Mouse (Mus musculus) midbrain, embryonic 14.5 days (tissue): ENCODE measurements at regions not wholly inside any gene's neighbourhood (a gene's known extent, or its start where the extent isn't known, plus 50 kb on each side); places are given as distances from the start of the nearest gene placed in this dataset.

Experiments used
- ATAC-seq: fragments of 200-750 bp; cut with Nextera tagmentation; 2 replicates; pipeline ENCODE4 v1.8.0; 2017; ENCODE audit warnings: moderate number of reproducible peaks, moderate library complexity; ENCODE audit not compliant: low FRiP score, low TSS enrichment
- DNase-seq: peaks from one replicate; pipeline ENCODE4 v3.0.0-alpha.2; 2015
- H3K27ac ChIP-seq: fragments of 300-500 bp; sonication (generic); replicated peaks from 2 replicates; pipeline ENCODE4 v1.5.1; 2014; ENCODE audit warnings: mild to moderate bottlenecking, low read depth, low read length, moderate library complexity
- H3K27me3 ChIP-seq: fragments of 300-500 bp; sonication (generic); 2 replicates; pipeline ENCODE4 v1.6.1; 2014; ENCODE audit warnings: low read length, control low read depth, mixed read lengths; ENCODE audit not compliant: control insufficient read depth, insufficient read depth
- H3K36me3 ChIP-seq: fragments of 300-500 bp; sonication (generic); 2 replicates; pipeline ENCODE4 v1.6.1; 2014; ENCODE audit warnings: low read length, control low read depth; ENCODE audit not compliant: control insufficient read depth, insufficient read depth
- H3K4me1 ChIP-seq: fragments of 300-500 bp; sonication (generic); 2 replicates; pipeline ENCODE4 v1.6.1; 2014; ENCODE audit warnings: mild to moderate bottlenecking, antibody characterized with exemption, low read length, control low read depth; ENCODE audit not compliant: control insufficient read depth, insufficient read depth
- H3K4me2 ChIP-seq: fragments of 300-500 bp; sonication (generic); 2 replicates; pipeline ENCODE4 v1.6.1; 2014; ENCODE audit warnings: mild to moderate bottlenecking, low read length, moderate library complexity
- H3K4me3 ChIP-seq: fragments of 300-500 bp; sonication (generic); replicated peaks from 2 replicates; pipeline ENCODE4 v1.5.1; 2014; ENCODE audit warnings: low read depth, low read length
- H3K9ac ChIP-seq: fragments of 300-500 bp; sonication (generic); replicated peaks from 2 replicates; pipeline ENCODE4 v1.6.1; 2014; ENCODE audit warnings: mild to moderate bottlenecking, low read length, moderate library complexity
- H3K9me3 ChIP-seq: fragments of 300-500 bp; sonication (generic); 2 replicates; pipeline ENCODE4 v1.6.1; 2016; ENCODE audit warnings: low read length, control low read depth, mixed read lengths; ENCODE audit not compliant: control insufficient read depth
- WGBS: fragments of 180-500 bp; shearing (Covaris S2); extraction: QIAGEN DNeasy Blood & Tissue Kit; methylation state at CpG from one replicate; pipeline ENCODE4 v1.1.7; 2014; 5-methylcytosine and 5-hydroxymethylcytosine counted together

GRCm38 (mm10) chr10:18907276-18907960 lies 62.6 kb downstream of the Perp start:
- H3K4me1 ChIP-seq, result no peaks in the 10 kb centered on the region
- no peak overlapping the region for H3K4me2 ChIP-seq
- no peaks in the 10 kb centered on the region for H3K27me3 ChIP-seq
- no peak for DNase-seq
- no peak overlapping the region for H3K27ac ChIP-seq
- 86% methylated on average over 9 of the region's 9 CpGs for WGBS
- no peaks in the 10 kb centered on the region for H3K36me3 ChIP-seq
- H3K9ac ChIP-seq, result no peak overlapping the region
- no peaks in the 10 kb centered on the region for H3K9me3 ChIP-seq
- H3K4me3 ChIP-seq, result no peak overlapping the region
- no peak for ATAC-seq

GRCm38 (mm10) chr10:18909307-18909706 lies 64.5 kb downstream of the Perp start:
- 87% methylated on average over 3 of the region's 3 CpGs for WGBS
- Histone ChIP-seq H3K27ac (no peak overlapping the region), H3K27me3 (no peaks in the 10 kb centered on the region), H3K36me3 (no peaks in the 10 kb centered on the region), H3K9me3 (no peaks in the 10 kb centered on the region), H3K4me1 (no peaks in the 10 kb centered on the region), H3K4me3 (no peak overlapping the region), H3K9ac (no peak overlapping the region), H3K4me2 (no peak overlapping the region)
- DNase-seq (no peak), ATAC-seq (no peak)

GRCm38 (mm10) chr10:18910898-18911297 lies 66.1 kb downstream of the Perp start:
- Histone ChIP-seq H3K36me3 (no peaks in the 10 kb centered on the region), H3K27me3 (no peaks in the 10 kb centered on the region), H3K9ac (no peak overlapping the region), H3K4me2 (no peak overlapping the region), H3K9me3 (no peaks in the 10 kb centered on the region), H3K4me3 (no peak overlapping the region), H3K4me1 (no peaks in the 10 kb centered on the region), H3K27ac (no peak overlapping the region)
- 10% methylated on average over 2 of the region's 2 CpGs for WGBS
- ATAC-seq (no peak), DNase-seq (peak; percentile 61)

DNA sequence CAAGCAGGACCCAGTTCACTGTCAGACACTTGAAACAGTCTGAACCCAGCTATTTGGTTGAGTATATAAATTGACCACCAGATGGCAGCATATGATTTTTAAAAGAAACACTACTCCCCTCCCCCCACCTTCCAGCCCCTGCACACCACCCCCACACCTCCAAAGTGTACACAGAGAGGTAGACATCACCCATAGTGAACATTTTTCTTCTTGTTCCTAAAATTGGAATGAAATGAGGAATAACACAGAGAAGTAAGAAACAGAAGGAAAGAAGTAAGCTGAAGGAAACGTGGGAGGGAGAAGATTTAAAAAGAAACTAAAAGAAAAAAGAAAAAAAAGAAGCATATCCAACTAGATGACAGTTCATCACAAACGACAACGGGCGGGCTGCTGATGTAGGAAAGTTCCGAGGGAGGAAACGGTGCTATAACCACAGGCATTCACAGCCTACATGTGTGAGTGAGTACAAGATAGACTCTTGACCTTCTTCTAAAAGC lies 72.3 kb downstream of the Perp start:
- WGBS, result 80% methylated on average over 6 of the region's 6 CpGs
- H3K27me3 ChIP-seq, result no peaks in the 10 kb centered on the region
- peak; percentile 77 for DNase-seq
- H3K9ac ChIP-seq, result no peak overlapping the region
- no peaks in the 10 kb centered on the region for H3K9me3 ChIP-seq
- no peak for ATAC-seq
- no peak overlapping the region for H3K4me2 ChIP-seq
- H3K27ac ChIP-seq, result no peak overlapping the region
- H3K36me3 ChIP-seq, result no peaks in the 10 kb centered on the region
- H3K4me3 ChIP-seq, result no peak overlapping the region
- no peaks in the 10 kb centered on the region for H3K4me1 ChIP-seq

- H3K36me3 ChIP-seq, result no peaks in the 10 kb centered on the region
- H3K4me2 ChIP-seq, result no peak overlapping the region
- no peaks in the 10 kb centered on the region for H3K9me3 ChIP-seq
- ATAC-seq (no peak), DNase-seq (no peak)
- H3K27ac ChIP-seq, result no peak overlapping the region
- 67% methylated on average over 3 of the region's 3 CpGs for WGBS
- H3K9ac ChIP-seq, result no peak overlapping the region
- no peaks in the 10 kb centered on the region for H3K27me3 ChIP-seq
- H3K4me1 ChIP-seq, result no peaks in the 10 kb centered on the region
- no peak overlapping the region for H3K4me3 ChIP-seq
These were observed 78.4 kb downstream of the Perp start for GRCm38 (mm10) chr10:18923088-18923821.

DNA sequence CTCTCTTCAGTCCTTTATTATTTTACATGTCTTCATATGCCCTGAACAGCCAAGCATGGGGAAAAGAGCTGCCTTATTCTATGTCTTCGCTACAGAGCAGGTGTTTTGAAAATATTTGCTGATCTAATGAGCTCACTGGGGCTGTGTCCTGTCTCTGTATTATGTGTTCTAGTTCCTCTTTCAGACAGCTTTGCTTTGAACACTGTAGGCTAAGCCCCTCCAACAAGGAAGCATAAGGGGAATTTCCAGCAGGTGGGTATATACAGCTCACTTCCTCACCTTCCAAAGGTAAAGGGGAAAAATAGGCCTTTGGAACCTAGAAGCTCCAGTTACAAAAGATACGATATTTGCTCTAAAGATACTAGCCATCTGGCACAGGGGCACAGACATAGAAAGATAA lies 83.0 kb downstream of the Perp start:
- Histone ChIP-seq H3K4me3 (no peak overlapping the region), H3K27me3 (no peaks in the 10 kb centered on the region), H3K4me2 (no peak overlapping the region), H3K9me3 (no peaks in the 10 kb centered on the region), H3K4me1 (no peaks in the 10 kb centered on the region), H3K36me3 (no peaks in the 10 kb centered on the region), H3K27ac (no peak overlapping the region), H3K9ac (no peak overlapping the region)
- ATAC-seq (no peak), DNase-seq (no peak)
- 87% methylated on average over 2 of the region's 2 CpGs for WGBS

GRCm38 (mm10) chr10:18931344-18931743 lies 84.1 kb downstream of the Tnfaip3 start:
- ATAC-seq (no peak), DNase-seq (no peak)
- 57% methylated on average over 2 of the region's 2 CpGs for WGBS
- Histone ChIP-seq H3K27ac (no peak overlapping the region), H3K36me3 (no peaks in the 10 kb centered on the region), H3K27me3 (no peaks in the 10 kb centered on the region), H3K9ac (no peak overlapping the region), H3K9me3 (no peaks in the 10 kb centered on the region), H3K4me2 (no peak overlapping the region), H3K4me3 (no peak overlapping the region), H3K4me1 (no peaks in the 10 kb centered on the region)

GRCm38 (mm10) chr10:18941447-18941846 lies 74.0 kb downstream of the Tnfaip3 start:
- DNase-seq, result no peak
- Histone ChIP-seq H3K4me2 (no peak overlapping the region), H3K4me3 (no peak overlapping the region), H3K36me3 (no peaks in the 10 kb centered on the region), H3K9me3 (no peaks in the 10 kb centered on the region), H3K27me3 (no peaks in the 10 kb centered on the region), H3K4me1 (no peaks in the 10 kb centered on the region), H3K27ac (no peak overlapping the region), H3K9ac (no peak overlapping the region)
- 76% methylated on average over 4 of the region's 4 CpGs for WGBS
- no peak for ATAC-seq

- Histone ChIP-seq H3K27me3 (no peaks in the 10 kb centered on the region), H3K27ac (no peak overlapping the region), H3K4me2 (no peak overlapping the region), H3K9me3 (no peaks in the 10 kb centered on the region), H3K4me3 (no peak overlapping the region), H3K36me3 (no peaks in the 10 kb centered on the region), H3K9ac (no peak overlapping the region), H3K4me1 (no peaks in the 10 kb centered on the region)
- ATAC-seq, result no peak
- no peak for DNase-seq
- WGBS, result 88% methylated on average over 7 of the region's 7 CpGs
These were observed 73.5 kb downstream of the Tnfaip3 start for GRCm38 (mm10) chr10:18941908-18942307.
